Mouse (Mus musculus): Measurements from ENCODE around the gene Grsf1. TPM values are rescaled to one million over a fixed set of nuclear protein-coding genes. Genes with fewer than 3 reads are reported as not detected.

Grsf1 gene
- polyA plus RNA-seq, 1 experiment from 2014 or later = 47.5 TPM

DNA sequence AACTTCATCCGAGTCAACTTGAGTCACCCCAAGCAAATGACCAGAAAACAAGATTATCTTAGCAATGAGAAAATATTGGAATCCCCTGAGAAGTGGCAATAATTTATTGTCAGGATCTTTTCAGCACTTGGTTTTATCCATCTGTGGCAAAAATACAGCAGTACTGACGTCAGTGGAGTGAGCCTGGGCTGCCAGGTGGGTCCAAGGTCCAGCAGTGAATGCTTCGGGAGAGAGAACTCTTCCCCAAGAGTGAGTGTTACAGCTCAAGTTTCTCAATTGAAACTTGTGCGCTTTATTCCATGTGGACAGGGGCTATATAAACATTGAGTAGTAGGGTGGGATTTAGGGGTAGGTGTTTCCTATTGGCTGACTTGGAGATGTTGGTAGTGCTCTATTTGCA is 26.1 kb upstream of the Grsf1 start:
- Histone ChIP-seq H3K27ac (no peak overlapping the region), H3K36me3 (no peaks in the 10 kb centered on the region), H3K4me1 (no peaks in the 10 kb centered on the region), H3K4me2 (no peak overlapping the region), H3K27me3 (no peaks in the 10 kb centered on the region), H3K9ac (no peak overlapping the region), H3K9me3 (no peaks in the 10 kb centered on the region), H3K4me3 (no peak overlapping the region)
- 62% methylated on average over 4 of the region's 4 CpGs for WGBS
- no peak for ATAC-seq (ENCODE audit: insufficient number of reproducible peaks, low FRiP score, low TSS enrichment, low read depth)

GRCm38 (mm10) chr5:88699251-88699913 is 23.4 kb upstream of the Grsf1 start:
- Histone ChIP-seq H3K4me2 (no peak overlapping the region), H3K4me3 (no peak overlapping the region), H3K4me1 (no peaks in the 10 kb centered on the region), H3K9me3 (no peaks in the 10 kb centered on the region), H3K27ac (no peak overlapping the region), H3K36me3 (no peaks in the 10 kb centered on the region), H3K9ac (no peak overlapping the region), H3K27me3 (no peaks in the 10 kb centered on the region)
- ATAC-seq (ENCODE audit: insufficient number of reproducible peaks, low FRiP score, low TSS enrichment, low read depth) = no peak
- WGBS = 67% methylated on average over 4 of the region's 4 CpGs

- no peak overlapping the region for H3K9ac ChIP-seq
- no peak overlapping the region for H3K27ac ChIP-seq
- H3K27me3 ChIP-seq = no peaks in the 10 kb centered on the region
- no peaks in the 10 kb centered on the region for H3K9me3 ChIP-seq
- no peak overlapping the region for H3K4me2 ChIP-seq
- H3K4me3 ChIP-seq = no peak overlapping the region
- 69% methylated on average over 5 of the region's 5 CpGs for WGBS
- no peaks in the 10 kb centered on the region for H3K36me3 ChIP-seq
- ATAC-seq (ENCODE audit: insufficient number of reproducible peaks, low FRiP score, low TSS enrichment, low read depth) = no peak
- H3K4me1 ChIP-seq = no peaks in the 10 kb centered on the region
Measured at GRCm38 (mm10) chr5:88697291-88697690, 21.3 kb upstream of the Grsf1 start.

DNA sequence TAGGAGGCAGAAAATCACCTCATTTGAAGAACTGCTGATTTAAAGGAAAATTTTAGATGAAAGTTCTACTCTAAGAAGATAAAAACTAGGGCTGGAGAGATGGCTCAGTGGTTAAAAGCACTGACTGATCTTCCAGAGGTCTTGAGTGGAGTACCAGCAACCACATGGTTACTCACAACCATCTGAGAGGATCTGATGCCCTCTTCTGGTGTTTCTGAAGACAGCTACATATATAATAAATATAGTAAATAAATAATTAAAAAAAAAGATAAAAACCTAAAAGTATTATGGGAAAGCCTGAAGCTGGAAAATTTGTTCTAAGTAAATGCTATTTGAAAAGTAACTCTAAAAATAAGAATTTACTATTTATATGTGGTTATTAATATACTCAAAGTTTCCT is 17.1 kb upstream of the Grsf1 start:
- Histone ChIP-seq H3K27me3 (no peaks in the 10 kb centered on the region), H3K27ac (no peak overlapping the region), H3K9ac (no peak overlapping the region), H3K4me3 (no peak overlapping the region), H3K4me1 (no peaks in the 10 kb centered on the region), H3K36me3 (no peaks in the 10 kb centered on the region), H3K9me3 (no peaks in the 10 kb centered on the region), H3K4me2 (no peak overlapping the region)
- no peak for ATAC-seq (ENCODE audit: insufficient number of reproducible peaks, low FRiP score, low TSS enrichment, low read depth)

GRCm38 (mm10) chr5:88692586-88692985 is 16.6 kb upstream of the Grsf1 start:
- Histone ChIP-seq H3K27me3 (no peaks in the 10 kb centered on the region), H3K4me3 (no peak overlapping the region), H3K9me3 (no peaks in the 10 kb centered on the region), H3K4me2 (no peak overlapping the region), H3K9ac (no peak overlapping the region), H3K4me1 (no peaks in the 10 kb centered on the region), H3K27ac (no peak overlapping the region), H3K36me3 (no peaks in the 10 kb centered on the region)
- no peak for ATAC-seq (ENCODE audit: insufficient number of reproducible peaks, low FRiP score, low TSS enrichment, low read depth)
- 85% methylated on average over 4 of the region's 4 CpGs for WGBS

GRCm38 (mm10) chr5:88691506-88692095 is 15.6 kb upstream of the Grsf1 start:
- Histone ChIP-seq H3K4me1 (no peaks in the 10 kb centered on the region), H3K4me3 (no peak overlapping the region), H3K4me2 (no peak overlapping the region), H3K9ac (no peak overlapping the region), H3K9me3 (no peaks in the 10 kb centered on the region), H3K36me3 (no peaks in the 10 kb centered on the region), H3K27me3 (no peaks in the 10 kb centered on the region), H3K27ac (no peak overlapping the region)
- 0 out of 2 replicates have a peak, but pooled peaks have one; percentile 14 for ATAC-seq (ENCODE audit: insufficient number of reproducible peaks, low FRiP score, low TSS enrichment, low read depth)
- 74% methylated on average over 6 of the region's 6 CpGs for WGBS

GRCm38 (mm10) chr5:88690681-88691505 is 14.9 kb upstream of the Grsf1 start:
- Histone ChIP-seq H3K27me3 (no peaks in the 10 kb centered on the region), H3K9me3 (no peaks in the 10 kb centered on the region), H3K27ac (no peak overlapping the region), H3K4me1 (no peaks in the 10 kb centered on the region), H3K4me2 (no peak overlapping the region), H3K9ac (no peak overlapping the region), H3K36me3 (no peaks in the 10 kb centered on the region), H3K4me3 (no peak overlapping the region)
- no peak for ATAC-seq (ENCODE audit: insufficient number of reproducible peaks, low FRiP score, low TSS enrichment, low read depth)
- WGBS = 68% methylated on average over 10 of the region's 10 CpGs

DNA sequence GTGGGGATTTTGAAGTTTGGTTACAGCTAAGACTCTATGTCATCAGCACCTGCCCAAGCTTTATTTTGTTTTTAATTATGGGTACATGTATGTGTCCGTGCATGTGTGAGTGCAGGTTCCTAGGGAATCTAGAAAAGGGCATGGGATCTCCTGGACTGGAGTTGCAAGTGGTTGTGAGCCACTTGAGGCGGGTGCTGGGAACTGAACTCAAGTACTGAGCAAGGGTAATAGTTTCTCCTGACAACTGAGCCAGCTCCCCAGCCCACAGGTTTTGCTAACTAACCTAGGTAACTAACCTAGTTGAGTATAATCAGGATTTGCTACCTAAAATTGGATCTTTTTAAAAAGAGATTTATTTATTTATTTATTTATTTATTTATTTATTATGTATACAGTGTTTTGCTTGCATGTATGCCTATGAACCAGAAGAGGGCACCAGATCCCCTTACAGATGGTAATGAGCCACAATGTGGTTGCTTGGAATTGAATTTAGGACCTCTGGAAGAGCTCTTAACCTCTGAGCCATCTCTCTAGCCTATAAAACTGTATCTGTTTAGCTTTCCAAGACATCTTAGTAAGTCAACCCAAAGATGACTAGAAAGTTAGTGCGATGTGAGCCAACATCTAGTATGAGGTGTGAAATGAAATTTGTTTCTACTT is 13.4 kb upstream of the Grsf1 start:
- H3K4me1 ChIP-seq = no peaks in the 10 kb centered on the region
- H3K36me3 ChIP-seq = no peaks in the 10 kb centered on the region
- 0 out of 2 replicates have a peak, but pooled peaks cover 6% of the 10 kb centered on the region for H3K27me3 ChIP-seq
- no peak overlapping the region for H3K9ac ChIP-seq
- WGBS = 72% methylated on average over 3 of the region's 3 CpGs
- H3K4me2 ChIP-seq = no peak overlapping the region
- no peak overlapping the region for H3K27ac ChIP-seq
- no peak overlapping the region for H3K4me3 ChIP-seq
- no peaks in the 10 kb centered on the region for H3K9me3 ChIP-seq
- ATAC-seq (ENCODE audit: insufficient number of reproducible peaks, low FRiP score, low TSS enrichment, low read depth) = no peak

- H3K9ac ChIP-seq = no peak overlapping the region
- H3K27me3 ChIP-seq = 0 out of 2 replicates have a peak, but pooled peaks cover 6% of the 10 kb centered on the region
- ATAC-seq (ENCODE audit: insufficient number of reproducible peaks, low FRiP score, low TSS enrichment, low read depth) = no peak
- H3K9me3 ChIP-seq = no peaks in the 10 kb centered on the region
- no peak overlapping the region for H3K4me2 ChIP-seq
- no peak overlapping the region for H3K27ac ChIP-seq
- no peaks in the 10 kb centered on the region for H3K4me1 ChIP-seq
- WGBS = 68% methylated on average over 15 of the region's 15 CpGs
- no peaks in the 10 kb centered on the region for H3K36me3 ChIP-seq
- H3K4me3 ChIP-seq = no peak overlapping the region
Measured at GRCm38 (mm10) chr5:88688583-88689187, 12.7 kb upstream of the Grsf1 start.

- no peak for ATAC-seq (ENCODE audit: insufficient number of reproducible peaks, low FRiP score, low TSS enrichment, low read depth)
- H3K27ac ChIP-seq = no peak overlapping the region
- 77% methylated on average over 8 of the region's 8 CpGs for WGBS
- no peaks in the 10 kb centered on the region for H3K9me3 ChIP-seq
- 0 out of 2 replicates have a peak, but pooled peaks cover 6% of the 10 kb centered on the region for H3K27me3 ChIP-seq
- no peak overlapping the region for H3K4me3 ChIP-seq
- no peaks in the 10 kb centered on the region for H3K36me3 ChIP-seq
- no peak overlapping the region for H3K9ac ChIP-seq
- no peaks in the 10 kb centered on the region for H3K4me1 ChIP-seq
- no peak overlapping the region for H3K4me2 ChIP-seq
Measured at GRCm38 (mm10) chr5:88687996-88688406, 12.0 kb upstream of the Grsf1 start.

DNA sequence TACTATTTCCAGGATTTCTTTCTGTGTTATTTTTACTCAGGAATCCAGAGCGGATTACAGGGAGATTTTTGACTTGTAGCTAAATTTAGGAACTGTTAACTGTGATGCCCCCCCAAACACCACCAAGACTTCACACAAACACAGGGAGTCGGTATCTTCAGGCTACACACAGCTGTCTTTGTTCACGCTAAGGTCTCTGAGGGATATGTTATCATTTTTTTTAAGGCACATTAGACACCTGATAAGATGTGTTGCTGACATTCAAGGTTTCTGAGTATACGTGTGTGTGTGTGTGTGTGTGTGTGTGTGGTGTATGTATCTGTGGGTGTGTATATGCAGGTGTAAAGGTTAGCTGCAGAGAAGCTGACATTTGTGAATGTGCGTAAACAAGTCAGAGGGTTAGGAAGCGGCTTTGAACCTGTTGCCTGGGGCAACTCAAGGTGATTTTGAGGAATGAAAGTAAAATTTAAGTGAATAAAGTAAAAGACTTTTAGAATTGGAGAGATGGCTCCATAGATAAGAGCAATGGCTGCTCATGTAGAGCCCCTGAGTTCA is 9.9 kb upstream of the Grsf1 start:
- no peak for ATAC-seq (ENCODE audit: insufficient number of reproducible peaks, low FRiP score, low TSS enrichment, low read depth)
- 0 out of 2 replicates have a peak, but pooled peaks cover 6% of the 10 kb centered on the region for H3K27me3 ChIP-seq
- H3K4me1 ChIP-seq = no peaks in the 10 kb centered on the region
- H3K4me3 ChIP-seq = no peak overlapping the region
- H3K9ac ChIP-seq = no peak overlapping the region
- H3K9me3 ChIP-seq = no peaks in the 10 kb centered on the region
- WGBS = 49% methylated on average over 6 of the region's 6 CpGs
- no peaks in the 10 kb centered on the region for H3K36me3 ChIP-seq
- H3K27ac ChIP-seq = no peak overlapping the region
- no peak overlapping the region for H3K4me2 ChIP-seq

Data from limb, embryonic 15.5 days (tissue).